Mouse (Mus musculus) right cerebral cortex, postnatal 36 days (tissue): ENCODE measurements around the gene Ankrd37.

Experiments used
- DNase-seq, 2 experiments: peaks; one replicate each; pipeline ENCODE4 v3.0.0; 2022; ENCODE audit warnings: low spot score in 2 of 2, mixed read lengths in 1 of 2

Ankrd37 gene

GRCm38 (mm10) chr8:45973988-45974505, 31.5 kb downstream of the Ankrd37 start:
- no peak for DNase-seq

DNA sequence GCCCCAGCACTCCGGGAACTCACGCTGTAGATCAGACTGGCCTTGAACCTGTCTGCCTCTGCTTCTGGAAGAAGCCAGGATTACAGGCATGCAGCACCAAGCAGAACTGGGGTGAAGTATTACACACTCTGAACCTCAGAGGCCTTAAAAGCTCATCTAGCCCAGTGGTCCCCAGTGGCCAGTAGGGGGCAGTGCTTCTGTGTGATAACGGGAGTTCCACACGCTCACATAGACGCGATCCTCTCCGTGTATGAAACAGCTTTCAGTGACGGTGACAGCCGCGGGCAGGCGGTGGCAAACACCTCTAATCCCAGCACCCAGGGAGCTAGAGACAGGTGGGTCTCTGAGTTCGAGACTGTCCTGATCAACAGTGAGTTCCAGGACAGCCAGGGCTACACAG, 34.6 kb downstream of the Ankrd37 start:
- no peak for DNase-seq

DNA sequence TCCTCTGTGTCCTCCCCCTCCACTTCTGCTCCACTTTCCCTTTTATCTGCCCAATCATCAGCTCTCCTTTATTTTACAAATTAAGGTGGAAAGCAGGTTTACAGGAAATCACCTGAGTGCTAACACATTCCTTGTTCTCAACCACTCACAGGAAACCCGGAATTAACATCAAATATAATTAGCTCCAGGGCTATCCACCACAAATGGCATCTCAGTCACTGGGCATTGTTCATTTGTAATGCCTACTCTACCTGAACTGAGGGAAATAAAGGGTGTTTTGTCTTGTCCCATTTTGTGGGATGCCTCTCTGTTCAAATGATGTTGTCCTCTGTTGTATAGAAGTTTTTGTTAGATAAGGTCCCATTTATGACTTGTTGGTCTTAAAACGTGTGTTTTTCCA, 54.9 kb downstream of the Ankrd37 start:
- no peak for DNase-seq
